Mouse (Mus musculus) lung, postnatal 0 days (tissue): ENCODE data around the gene Kcnc1.

Experiments used
- CTCF ChIP-seq: IDR thresholded peaks from 2 replicates; pipeline ENCODE4 v1.5.1; 2016; ENCODE audit warnings: antibody characterized with exemption, mild to moderate bottlenecking
- EP300 ChIP-seq: IDR thresholded peaks from 2 replicates; pipeline ENCODE4 v1.6.1; 2016; ENCODE audit warnings: antibody characterized with exemption, mild to moderate bottlenecking, control low read depth

GRCm38 (mm10) chr7:46484223-46484622 lies 87.9 kb downstream of the Kcnc1 start:
- TF ChIP-seq CTCF (no peak), EP300 (no peak)
